Mouse (Mus musculus) c-Kit-positive CD71-positive TER-119-positive erythroid progenitor cells, embryonic 14.5 days (primary cell): ENCODE data around the gene Col4a3bp.
"Not testable (repeated sequence)": the region's sequence is repeated elsewhere in the genome, so short reads cannot be mapped to it uniquely, and the experiment has no call there.

ENCODE experiments used
- DNase-seq: peaks from one replicate; pipeline ENCODE4 v3.0.0-alpha.2; 2013; ENCODE audit warnings: low spot score

Gene Col4a3bp

GRCm38 (mm10) chr13:96645822-96646221 lies 103.4 kb downstream of the Col4a3bp start:
- no peak for DNase-seq

DNA sequence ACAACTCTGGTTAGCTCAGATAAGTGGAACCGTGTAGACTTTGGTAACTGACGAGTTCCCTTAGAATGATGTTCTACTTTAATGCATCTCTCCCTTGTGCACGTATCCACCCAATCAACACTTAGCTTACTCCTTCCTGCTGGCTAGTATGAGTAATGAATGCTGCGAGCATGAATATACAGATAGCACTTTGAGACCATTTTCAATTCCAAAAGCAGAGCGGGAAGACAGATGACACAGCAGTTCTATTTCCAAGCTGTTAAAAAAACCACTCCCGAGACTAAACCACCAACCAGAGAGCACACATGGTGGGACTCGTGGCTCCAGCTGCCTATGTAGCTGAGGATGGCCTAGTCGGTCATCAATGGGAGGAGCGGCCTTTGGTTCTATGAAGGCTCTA lies 110.6 kb downstream of the Col4a3bp start:
- DNase-seq, result no peak

GRCm38 (mm10) chr13:96656673-96657072 lies 114.3 kb downstream of the Col4a3bp start:
- DNase-seq, result no peak

DNA sequence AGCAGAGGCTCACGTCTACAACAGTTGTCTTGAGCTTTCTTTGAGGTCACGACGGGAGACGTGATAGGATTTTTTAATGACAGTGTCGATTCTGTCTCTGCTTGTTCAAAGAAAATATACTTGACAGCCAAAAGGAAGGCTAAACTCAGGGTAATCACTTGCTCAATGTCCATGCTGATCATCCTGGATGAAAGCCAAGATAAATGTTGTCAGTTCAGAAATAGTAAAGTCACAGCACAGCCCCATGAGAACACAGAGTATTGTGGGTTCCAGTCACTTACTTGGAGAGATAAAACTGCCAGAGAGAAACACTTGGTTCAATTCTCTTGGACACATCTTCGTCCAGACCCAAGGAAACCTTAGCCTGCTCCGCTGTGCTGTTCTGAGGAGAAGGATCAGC lies 116.5 kb downstream of the Col4a3bp start:
- no peak for DNase-seq

GRCm38 (mm10) chr13:96660095-96660860 lies 117.9 kb downstream of the Col4a3bp start:
- no peak for DNase-seq

DNA sequence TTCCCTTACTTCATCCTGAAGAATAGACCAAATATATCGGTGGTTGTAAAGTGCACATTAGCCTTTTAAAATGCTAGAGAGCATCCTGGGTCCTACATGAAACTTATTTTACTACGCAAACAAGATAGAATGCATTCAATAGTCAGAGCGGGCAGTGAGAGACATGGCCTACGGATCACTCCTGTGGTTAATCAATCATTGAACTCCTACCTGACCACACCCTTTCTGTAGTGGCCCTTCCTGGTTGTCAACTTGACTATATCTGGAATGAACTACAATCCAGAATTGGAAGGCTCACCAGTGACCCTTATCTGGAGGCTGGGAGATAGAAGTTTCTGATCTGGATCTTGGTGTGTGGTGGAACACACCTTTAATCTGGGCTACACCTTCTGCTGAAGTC lies 120.7 kb downstream of the Col4a3bp start:
- not testable (repeated sequence) for DNase-seq

GRCm38 (mm10) chr13:96664419-96664974 lies 122.1 kb downstream of the Col4a3bp start:
- no peak for DNase-seq

DNA sequence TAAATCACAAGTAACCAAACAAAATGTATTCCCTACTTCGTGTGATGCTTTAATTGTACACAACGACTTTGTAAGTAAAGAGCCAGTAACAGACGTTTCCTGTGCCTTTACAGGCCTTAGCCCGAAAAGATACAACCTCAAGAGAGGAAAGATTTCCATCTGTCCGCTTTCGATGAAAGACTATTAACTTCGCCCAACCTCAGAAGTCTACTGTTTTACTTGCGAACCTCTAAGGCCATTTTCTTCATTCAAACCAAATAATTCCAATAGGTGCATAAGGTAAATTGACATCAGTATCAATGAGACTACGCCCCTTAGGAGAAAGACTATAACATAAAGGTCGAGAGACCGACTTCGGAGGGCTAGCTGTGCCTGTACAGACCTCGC lies 127.6 kb downstream of the Col4a3bp start:
- peak; percentile 28 for DNase-seq

DNA sequence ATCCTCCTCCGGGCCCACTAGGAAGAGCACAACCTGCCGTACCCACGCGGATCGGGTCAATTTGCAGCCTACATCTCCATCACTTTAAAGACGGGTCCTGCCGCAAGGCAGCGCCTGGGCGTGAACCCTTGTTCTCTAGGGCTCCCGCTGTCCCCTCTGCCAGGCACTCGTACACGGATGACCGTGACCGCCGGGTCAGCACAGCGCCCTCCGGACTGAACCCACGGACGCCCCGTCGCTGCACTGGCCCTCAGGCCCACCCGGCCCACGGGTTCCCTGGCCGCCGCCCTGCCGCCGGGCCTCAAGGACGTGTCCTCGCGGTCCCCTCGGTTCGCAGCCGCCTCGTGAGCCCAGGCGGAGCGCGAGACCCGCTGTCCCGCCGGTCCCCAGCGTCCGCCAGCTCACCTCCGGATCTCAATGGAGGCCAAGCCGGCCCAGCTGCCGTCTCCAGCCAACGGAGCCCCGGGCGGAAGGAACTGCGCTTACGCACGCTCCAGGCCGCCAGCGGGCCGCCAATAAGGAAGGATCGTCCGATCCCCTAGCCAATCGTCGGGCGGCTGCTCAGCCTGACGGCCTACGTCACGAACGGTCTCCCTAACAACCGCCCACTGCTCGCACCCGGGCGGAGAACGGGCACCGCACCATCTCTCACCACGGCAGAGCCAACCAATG lies 128.1 kb downstream of the Col4a3bp start, which contains the start of gene Hmgcr:
Gene Hmgcr (minus strand): TSS at position 531 of the 672 bp plus-strand sequence.
- DNase-seq, result peak; percentile 94

DNA sequence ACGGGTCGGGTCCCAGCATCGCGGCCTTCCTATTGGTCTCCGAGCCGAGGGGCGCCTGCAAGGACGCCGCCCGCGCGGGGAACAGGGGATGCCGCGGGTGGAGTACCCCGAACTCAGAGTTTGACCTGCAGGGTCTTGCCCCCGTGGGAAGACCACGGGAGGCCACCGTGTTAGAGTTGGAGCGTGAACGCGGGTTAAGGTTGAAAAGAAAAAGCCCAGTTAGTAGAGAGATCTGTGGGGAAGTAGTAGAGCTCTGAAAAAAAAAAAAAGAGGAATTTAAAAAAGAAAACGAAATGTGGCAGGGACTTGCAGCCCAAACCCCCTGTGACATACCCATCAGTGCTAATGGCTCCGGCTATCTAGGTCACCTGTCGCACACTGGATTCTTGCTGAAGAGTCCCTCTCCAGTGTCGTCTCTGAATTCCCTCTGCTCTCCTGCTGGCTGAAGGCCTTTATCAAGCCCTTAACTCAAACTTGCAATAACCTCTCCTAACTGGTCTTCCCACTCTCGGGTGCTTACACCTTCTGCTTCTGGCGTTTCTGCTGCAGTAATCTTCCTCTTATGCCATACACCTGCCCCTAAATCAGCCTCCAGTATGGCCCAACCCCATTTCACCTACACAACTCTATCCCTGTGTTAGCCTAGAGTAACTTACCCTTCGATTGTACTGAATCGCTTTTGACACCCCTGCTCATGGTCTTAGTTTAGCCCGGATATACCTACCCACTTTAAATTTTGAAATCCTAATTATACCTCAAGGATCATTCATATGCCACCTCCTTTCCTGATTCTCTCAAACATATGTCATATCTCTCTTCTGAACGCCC lies 128.9 kb downstream of the Col4a3bp start:
- peak; percentile 43 for DNase-seq

GRCm38 (mm10) chr13:96671906-96672234 lies 129.5 kb downstream of the Col4a3bp start:
- DNase-seq, result no peak

DNA sequence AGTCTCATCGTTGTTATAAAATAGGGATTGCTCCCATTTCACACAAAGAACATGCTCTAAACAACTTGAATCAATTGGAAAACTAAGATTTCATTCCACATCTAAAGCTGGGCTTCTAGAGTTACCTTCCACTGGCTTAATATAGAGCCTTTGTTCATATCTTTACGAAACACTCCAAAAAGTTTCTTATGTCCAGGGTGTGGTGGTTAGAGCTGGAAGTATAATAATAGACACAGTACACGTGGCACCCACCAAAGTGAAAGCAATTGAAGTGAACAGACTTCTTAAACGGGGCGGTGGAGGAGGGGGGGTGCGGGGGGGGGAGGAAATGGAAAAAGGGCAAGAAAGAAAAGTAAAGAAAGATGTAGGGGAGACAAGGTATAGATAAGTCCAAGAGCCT lies 129.9 kb downstream of the Col4a3bp start:
- DNase-seq, result peak; percentile 20

- DNase-seq, result no peak
These were observed 131.4 kb downstream of the Col4a3bp start for GRCm38 (mm10) chr13:96673817-96674216.

DNA sequence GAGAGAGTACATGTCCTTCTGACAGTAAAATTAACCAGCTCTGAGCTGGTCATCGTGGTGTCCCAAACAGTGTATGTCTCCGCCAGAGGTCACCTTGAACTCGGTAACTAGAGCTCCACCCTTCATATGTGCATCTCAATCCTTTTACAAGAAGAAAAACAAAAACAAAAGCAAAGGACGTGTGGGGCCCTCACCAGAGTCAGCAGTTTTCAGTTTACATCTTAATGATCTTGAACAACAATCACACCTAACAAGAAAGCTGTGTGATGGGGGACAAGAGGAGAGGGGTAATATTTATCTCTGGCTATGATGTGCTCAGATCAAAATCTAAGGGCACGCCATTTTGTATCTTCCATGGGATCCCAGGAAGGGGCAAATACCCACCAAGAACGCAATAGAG lies 133.3 kb downstream of the Col4a3bp start:
- no peak for DNase-seq

DNA sequence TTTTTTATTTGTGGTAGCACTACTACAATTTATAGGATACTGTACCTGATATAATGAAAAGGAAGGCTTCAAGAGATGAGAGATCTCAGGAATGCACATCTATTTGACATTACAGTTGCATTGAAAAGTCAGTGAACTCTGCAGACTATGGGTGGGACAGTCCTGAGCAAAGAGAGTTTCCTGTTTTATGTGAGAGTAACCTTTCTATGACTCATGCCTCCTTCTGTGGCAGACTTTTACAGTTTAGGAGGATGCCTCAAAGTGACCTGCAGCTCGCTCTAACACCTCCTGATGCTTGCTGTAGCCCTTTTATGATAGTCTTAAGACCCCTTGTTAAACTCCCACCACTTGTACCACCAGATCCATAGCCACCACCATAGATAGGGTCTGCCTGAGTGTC lies 134.7 kb downstream of the Col4a3bp start:
- no peak for DNase-seq

GRCm38 (mm10) chr13:96678616-96679015 lies 136.2 kb downstream of the Col4a3bp start:
- DNase-seq, result no peak

- no peak for DNase-seq
These were observed 138.0 kb downstream of the Col4a3bp start for GRCm38 (mm10) chr13:96680163-96681087.

DNA sequence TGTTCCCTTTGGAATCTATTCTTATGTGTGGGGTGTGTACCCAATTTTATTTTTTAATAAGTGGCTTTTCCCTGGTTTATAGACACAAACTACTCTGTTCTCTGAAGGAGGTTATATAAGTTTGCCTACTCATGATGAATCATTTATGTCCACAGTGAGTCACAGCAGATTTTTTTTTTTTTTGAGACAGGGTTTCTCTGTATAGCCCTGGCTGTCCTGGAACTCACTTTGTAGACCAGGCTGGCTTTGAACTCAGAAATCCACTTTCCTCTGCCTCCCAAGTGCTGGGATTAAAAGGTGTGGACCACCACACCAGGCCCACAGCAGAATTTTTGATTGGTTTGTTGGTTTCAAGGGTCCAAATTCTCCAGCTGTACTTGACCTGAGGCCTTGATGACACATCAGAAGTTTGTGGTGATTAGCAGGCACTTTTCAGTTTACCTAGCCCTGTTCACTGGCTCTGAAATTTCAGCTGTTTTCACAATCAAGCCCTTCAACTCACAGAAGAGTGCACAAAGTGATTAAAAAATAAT lies 138.7 kb downstream of the Col4a3bp start:
- DNase-seq, result no peak

DNA sequence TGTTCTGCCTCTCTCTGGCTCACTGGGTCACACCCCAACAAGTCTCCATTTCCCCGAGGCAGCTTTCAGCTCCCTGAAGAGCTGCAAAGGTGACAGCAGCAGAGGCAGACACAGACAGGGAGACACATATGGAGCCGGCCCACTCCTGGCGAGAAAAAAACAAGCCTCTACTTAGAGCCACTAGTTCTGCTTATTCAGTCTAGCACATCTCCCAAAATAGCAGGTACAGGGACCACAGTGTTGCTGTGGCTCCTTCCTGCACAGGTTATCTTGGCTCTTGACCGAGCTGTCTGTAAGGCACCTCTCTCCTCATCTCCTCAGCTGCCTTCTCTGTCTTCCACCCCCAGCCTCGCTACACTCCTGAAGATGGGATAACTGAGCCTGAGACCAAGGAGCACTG lies 142.4 kb downstream of the Col4a3bp start:
- DNase-seq, result no peak

GRCm38 (mm10) chr13:96687261-96687660 lies 144.8 kb downstream of the Col4a3bp start:
- no peak for DNase-seq
